Mouse (Mus musculus) T-helper 1 cell (primary cell): ENCODE data around the gene Aunip.

Source experiments
- in situ Hi-C: fragments of 300-600 bp; cut with MboI, MseI; formaldehyde crosslinking; loops from one replicate; pipeline ENCODE4 v1.15.1; 2025; ENCODE audit warnings: high pct_unique_total_duplicates

Gene Aunip

GRCm38 (mm10) chr4:134510845-134511411 lies at the start of gene Aunip:
Gene Aunip, plus strand, starts transcription at chr4:134510999.
- in situ Hi-C loops = no loop called here

GRCm38 (mm10) chr4:134461252-134461651 lies 49.5 kb upstream of the Aunip start:
- in situ Hi-C loops = no loop called here

- in situ Hi-C loops = loop anchor here (5.0 kb wide), 1 partner anchor 63 kb away; no protein-coding TSS in a partner anchor
These were observed 45.0 kb upstream of the Aunip start for GRCm38 (mm10) chr4:134465789-134466188.

DNA sequence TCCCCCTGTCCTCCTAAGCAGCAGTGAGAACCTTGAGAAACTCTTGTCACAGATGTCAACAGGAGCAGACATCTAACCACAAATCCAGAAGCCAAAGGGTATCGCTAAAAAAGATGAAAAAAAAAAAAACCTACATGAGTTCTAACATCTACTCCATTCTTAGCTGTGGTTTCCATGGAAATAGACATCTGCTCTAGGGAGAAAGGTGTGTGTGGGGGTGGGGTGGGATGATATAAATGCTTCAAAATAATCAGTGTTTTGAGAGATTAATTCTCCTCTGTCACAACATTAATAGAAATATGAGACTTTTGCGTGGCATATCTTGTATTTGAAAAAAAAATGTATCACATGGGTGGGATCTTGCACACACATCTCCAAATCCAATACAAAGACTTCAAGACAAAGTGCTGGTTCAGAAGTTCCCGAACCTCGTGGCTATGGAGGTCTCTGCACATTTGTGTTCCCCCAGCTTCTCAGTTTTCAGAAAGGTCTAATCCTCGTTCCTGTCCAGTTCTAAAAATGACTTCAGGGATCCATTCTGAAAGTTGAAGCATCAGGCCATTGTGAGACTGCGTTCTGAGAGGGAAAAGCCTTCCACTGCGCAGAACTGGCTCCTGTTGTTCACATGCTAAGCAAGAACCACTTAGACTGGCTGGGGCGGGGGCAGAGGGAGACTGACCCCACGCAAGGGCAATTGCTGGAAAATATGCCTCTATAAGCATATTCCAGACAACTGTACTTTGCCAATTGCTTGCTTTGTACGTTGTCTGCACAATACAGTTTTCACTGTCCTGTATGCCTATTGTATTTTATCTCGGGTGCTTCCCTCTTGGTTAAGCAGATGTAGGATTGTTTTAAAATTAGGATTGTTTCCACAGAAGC lies 44.2 kb upstream of the Aunip start:
- in situ Hi-C loops = loop anchor here (5.0 kb wide), 1 partner anchor 64 kb away; no protein-coding TSS in a partner anchor

DNA sequence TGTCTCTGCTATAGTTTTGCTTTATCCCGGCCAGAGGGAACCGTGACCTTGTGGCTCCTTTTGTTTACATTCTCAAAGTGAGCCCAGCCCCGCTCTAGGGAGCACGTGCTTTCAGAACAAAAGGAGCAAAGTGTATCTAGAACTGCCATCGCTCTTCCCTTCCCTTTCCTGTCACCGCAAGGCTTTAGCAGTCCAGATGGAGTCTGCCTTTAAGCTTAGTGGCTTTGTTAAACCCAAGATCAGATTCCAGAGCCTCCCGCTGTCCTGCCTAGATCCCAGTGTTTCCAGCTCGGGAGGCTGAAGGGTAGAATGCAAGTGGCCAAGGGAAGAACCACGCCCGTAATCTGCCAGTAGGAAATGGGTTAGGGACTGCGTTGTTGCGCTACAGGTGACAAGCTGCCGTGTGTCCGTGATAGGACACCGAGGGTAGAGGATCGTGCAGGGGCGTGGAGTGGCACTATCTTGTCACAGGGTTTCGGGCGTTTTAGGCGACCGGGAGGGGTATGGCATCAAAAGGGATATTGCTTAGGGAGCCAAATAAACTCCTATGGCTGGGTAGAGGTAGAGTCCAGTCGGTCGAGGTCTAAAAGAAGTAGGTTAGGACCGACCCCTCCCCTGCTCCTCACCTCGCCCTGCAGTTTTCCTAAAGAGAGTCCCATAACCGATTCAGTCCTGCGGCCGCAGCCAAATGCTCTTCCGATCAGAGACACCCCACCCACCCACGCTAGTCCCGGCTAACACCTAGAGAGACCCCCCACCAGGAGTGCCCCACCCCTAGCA lies 43.2 kb upstream of the Aunip start:
- in situ Hi-C loops = loop anchor here (5.0 kb wide), 1 partner anchor 65 kb away; no protein-coding TSS in a partner anchor

DNA sequence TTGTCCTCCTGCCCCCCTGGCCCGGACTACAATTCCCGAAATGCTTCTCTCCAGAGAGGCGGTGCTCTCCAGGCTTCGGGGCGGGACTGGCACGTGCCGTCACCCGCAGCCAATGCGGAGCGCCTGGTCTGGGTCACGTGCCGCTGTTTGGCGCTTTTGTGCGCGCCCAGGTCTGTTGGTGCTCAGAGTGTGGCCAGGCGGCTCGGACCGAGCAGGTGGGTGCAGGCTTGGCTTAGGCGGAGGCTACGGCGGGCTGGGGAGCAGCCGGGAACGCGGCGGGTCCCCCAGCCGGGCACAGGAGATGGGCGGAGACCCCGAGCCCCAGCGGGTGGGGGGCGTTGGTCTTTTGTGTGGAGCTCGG lies 42.6 kb upstream of the Aunip start, which contains the start of gene Stmn1:
Stmn1 (plus strand) TSS at position 106 of the 361 bp plus-strand sequence.
- in situ Hi-C loops = loop anchor here (5.0 kb wide), 1 partner anchor 66 kb away; no protein-coding TSS in a partner anchor

DNA sequence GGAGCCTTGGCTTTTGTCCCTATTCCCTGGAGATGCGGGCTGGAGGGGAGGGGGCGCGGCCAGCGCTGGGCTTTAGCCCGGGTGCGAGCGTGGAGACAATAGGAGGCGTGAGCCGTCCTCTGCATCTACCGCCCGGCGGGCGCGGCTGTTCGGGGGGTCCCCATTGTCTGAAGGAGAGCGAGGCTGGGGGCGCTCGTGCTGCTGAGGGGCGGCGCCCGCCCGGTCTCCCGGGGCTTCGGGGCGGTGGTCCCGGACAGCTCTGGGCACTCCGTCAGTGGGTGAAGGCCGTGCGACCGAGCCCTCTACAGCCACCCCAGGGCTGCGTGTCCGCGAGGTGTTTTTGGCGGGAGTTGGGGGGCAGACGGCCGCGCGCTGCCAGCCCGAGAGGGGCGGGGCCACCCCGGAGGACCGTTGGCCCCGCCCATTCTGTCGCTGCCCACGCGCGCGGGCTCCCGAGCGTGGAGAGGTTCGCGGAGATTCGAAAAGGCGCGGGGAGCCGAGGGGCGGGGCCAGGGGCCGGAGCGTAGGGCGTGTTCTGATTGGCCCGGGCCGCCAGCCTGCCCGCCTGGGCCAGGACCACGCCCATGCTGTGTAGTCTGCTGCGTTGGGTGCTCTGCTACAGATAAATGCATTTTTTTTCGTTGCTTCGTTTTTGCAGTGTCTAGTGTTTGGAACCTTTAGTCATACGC lies 42.1 kb upstream of the Aunip start:
- in situ Hi-C loops = loop anchor here (5.0 kb wide), 1 partner anchor 66 kb away; no protein-coding TSS in a partner anchor

DNA sequence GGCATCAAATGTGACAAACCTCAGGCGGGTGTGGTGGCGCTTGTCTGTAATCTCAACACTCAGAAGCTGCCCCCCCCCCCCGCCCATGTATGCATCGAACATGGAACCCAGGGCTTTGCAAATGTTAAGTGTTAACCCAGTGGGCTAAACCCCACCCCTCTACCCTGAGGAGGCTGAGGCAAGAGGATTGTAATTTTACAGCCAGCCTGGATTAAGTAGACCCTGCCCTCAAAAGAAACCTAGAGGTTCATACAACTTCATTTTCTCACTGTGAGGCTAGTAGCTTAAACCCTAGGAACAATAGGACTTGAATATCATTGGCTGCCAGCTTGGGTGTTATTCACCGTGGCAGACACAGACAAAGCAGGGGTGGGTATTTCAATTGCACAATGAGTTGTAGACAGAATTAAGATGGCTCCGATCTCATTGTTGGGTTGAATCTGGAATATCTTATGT lies 41.4 kb upstream of the Aunip start:
- in situ Hi-C loops = loop anchor here (5.0 kb wide), 1 partner anchor 67 kb away; no protein-coding TSS in a partner anchor

- in situ Hi-C loops = loop anchor here (5.0 kb wide), 1 partner anchor 68 kb away; no protein-coding TSS in a partner anchor
These were observed 40.8 kb upstream of the Aunip start for GRCm38 (mm10) chr4:134469985-134470384.

DNA sequence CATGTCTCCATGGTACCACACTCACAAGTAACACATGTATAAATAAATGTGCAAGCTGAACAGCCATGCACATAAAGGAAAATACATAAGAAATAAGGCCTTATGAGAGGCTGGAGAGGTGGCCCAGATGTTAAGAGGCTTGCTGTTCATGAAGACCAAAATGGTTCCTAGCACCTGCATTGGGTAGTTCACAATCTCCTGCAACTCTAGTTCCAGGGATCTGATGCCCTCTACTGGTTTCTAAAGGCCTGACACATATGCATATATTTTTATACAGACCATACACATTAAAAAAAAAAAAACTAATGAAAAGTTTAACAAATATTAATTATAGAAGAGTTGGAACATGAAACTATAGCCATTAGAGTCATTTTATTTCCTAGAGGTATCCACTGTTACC lies 39.3 kb upstream of the Aunip start:
- in situ Hi-C loops = no loop called here

DNA sequence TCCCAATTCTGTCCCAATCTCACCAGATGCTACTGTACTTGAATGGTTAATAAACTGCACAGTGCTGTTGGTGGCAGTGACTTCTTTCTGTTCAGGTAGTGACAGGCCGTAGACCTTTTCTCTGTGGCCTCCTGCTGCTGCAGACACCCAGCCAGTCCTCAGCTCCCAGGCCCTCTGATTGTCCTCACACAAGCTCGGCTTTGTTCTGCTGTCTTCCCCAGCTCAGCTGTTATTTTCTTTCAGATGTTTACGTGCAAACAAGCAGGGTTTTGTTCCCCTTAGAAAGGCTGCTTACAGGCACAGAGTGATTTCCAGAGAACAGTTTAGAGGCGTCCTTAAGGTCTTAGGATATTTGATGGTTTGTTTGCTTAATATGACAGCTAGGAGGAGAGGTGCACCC lies 37.0 kb upstream of the Aunip start:
- in situ Hi-C loops = no loop called here

DNA sequence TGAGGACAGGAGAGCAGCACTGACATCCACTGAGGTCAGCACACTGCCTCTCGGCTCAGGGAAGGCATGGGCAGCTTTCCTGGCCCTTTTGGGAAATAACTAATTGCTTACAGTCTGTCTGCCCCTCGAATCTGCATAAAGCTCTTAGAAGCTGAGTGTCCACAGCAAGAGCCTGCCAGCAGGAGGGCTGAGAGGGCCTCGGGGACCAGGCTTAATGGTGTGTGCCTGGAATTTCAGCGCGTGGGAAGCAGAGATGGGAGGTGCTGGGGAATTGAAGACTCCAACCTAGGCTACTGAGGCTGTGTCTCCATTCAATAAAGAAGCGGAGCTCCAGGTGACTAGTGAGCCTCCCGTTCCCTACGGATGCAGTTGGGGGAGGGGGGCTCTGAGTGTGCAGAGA lies 36.6 kb upstream of the Aunip start:
- in situ Hi-C loops = no loop called here

DNA sequence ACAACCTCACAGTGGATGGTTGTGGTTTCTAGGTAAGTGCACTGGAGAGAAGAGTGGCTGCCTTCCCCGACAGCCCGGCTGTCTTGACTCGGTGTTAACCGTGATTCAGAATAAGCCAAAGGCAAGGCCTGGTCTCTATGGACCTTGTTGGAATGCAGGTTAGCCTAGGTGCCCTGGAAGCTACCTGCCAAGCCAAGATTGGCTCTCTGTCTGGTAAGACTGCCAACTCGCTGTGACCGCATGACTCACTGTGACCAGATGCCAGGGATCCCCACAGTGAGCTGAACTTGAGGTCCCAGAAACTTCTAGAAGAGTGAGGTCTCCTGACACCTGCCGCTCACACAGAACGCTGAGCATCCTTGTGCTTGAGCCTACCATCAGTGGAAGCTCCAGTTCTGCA lies 33.9 kb upstream of the Aunip start:
- in situ Hi-C loops = no loop called here

- in situ Hi-C loops = no loop called here
These were observed 32.8 kb upstream of the Aunip start for GRCm38 (mm10) chr4:134478031-134478430.

DNA sequence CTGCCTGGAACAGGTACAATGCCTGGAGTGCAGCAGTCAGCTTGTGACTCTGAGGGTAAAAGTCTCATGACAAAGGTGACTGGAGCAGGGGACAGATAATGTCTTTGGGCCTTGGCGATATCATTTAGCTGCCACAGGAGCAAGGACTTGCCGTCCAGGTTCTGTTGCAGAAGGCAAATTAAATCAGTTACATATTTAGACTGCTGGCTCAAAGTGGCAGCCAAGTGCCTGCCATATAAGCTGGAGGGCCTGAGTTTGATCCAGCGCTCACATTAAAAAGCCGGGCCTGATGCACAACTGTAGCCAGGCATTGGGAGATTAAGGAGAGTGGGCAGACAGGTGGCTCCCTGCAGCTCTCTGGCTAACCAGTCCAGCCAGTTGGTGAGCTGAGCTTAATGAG lies 31.0 kb upstream of the Aunip start:
- in situ Hi-C loops = no loop called here

- in situ Hi-C loops = no loop called here
These were observed 29.9 kb upstream of the Aunip start for GRCm38 (mm10) chr4:134480864-134481263.

GRCm38 (mm10) chr4:134481270-134481669 lies 29.5 kb upstream of the Aunip start:
- in situ Hi-C loops = no loop called here

- in situ Hi-C loops = no loop called here
These were observed 28.4 kb upstream of the Aunip start for GRCm38 (mm10) chr4:134482442-134482841.

DNA sequence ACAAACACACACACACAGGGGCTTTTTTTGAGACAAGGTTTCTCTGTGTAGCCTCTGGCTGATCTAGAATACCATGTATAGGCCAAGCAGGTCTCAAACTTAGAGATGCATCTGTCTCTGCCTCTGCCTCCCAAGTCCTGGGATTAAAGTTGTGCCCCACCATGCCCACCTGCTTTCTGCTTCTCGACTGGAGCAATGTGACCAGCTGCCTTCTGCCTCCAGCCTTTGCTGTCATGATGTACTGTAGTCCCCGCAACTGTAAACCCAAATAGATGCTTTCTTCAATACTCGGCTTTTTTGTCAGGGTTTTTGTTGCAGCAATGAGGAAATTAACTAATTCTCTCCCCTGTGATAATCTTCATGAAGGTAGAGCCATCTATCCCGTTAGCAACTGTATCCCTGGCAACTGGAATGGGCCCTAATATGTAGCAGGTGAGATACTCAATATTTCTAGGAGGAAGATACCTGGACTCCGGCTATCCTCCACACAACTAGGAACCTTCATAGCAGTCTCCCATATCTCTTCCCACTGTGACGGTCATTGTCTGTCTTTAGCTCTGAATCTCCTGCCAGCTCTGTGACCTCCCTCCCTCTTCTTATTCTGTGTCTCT lies 27.6 kb upstream of the Aunip start:
- in situ Hi-C loops = no loop called here

DNA sequence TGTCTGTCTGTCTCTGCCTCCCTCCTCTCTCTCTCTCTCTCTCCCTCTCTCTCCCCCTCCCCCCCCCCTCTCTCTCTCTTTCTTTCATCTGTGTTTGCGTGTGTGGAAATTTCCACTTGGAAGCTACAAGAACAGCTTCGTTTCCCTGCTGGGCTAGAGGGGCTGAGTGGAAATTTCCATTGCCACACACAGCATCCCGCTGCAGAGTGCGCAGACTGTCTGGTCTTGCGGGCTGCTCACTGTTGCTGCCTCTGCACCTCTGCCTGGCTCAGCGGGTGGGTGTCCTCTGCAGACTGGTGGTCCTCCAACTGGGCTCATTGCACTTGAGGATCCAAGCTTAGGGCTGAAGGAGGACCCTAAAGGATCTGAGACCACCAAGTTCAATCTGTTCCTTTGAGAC lies 27.1 kb upstream of the Aunip start:
- in situ Hi-C loops = no loop called here

DNA sequence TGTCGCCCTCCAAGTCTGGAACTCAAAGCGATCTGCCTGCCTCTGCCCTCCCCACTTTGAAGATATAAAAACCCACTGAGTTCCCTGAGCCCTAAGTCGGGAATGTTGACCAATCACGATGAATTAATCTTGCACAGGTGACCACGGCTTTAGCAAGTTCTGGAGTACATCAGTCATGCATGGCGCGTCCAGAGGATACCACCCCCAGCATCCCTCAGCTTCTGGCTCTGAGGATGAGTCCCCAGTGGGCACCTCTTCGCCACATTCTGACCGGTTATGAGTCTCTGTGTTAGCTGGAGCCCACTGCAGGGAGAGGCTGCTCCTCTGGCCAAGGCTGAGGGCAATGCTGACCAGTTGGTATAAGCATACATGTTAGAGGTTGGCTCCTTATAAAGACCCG lies 26.6 kb upstream of the Aunip start:
- in situ Hi-C loops = no loop called here
